Mouse (Mus musculus) natural killer cell, adult 2 months (primary cell): ENCODE data around the gene Snrk.

Experiments
- DNase-seq, 2 experiments: peaks; one replicate each; pipeline ENCODE4 v3.0.0; 2022; ENCODE audit warnings: low spot score in 2 of 2

Snrk gene

DNA sequence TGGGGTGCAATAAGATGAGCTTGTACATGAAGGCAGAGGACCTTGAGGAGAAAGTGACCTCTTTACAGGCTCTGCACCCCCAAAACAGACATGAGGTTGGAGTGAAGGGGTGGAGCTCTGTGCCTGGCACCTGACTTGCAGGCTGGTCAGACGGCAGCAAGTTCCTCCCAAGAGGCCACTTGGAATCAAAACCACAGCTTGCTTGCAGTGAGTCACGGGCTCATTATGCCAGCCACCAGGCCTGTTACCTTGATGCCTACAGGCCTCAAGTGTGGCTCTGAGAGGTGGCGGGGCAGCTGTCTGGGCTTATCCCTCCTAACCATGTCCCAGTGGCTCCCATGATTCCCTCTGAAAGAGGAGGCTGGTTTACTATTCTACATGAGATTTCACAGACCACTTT is 63.0 kb downstream of the Snrk start:
- no peak for DNase-seq

GRCm38 (mm10) chr9:122183074-122183473 is 66.0 kb downstream of the Snrk start:
- DNase-seq, result no peak

DNA sequence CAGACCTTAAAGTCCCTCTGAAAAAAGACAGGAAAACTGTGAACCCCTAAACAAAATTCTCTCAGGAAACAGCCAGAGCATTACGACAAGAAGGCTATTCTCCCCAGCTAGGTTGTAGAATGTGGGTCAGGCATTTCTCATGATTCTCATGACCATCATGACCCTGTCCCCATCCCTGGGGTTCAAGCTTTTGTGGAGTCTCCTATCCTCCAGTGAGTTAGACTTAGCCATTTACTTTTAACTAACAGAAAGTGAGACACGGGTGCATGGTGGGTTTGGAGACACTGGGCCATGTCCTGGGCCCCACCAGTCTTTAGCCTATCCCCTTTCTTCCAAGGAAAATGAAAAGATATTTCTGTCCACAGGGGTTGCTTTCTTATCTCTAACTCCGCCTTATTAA is 67.3 kb downstream of the Snrk start:
- no peak for DNase-seq

DNA sequence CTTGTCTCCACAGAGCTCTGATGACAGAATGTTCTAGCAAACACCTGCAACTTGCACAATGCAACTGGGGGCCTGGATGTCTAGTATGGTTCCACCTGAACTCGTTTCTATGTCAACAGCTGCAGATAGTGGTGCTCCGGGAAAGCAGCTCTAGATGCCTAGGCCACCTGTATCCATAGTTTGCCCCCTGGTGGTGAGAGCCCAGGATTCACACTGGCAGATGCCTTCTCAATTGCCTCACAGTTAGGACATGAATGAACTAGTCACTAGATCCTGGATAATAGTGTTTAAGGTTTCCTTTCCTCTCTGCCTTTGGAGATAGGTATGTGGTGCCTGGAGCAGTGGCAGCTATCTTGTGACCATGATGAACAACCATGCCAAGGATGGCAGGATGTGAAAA is 68.0 kb downstream of the Snrk start:
- DNase-seq, result peak; percentile 43 to 69

- DNase-seq, result no peak
These were observed 68.9 kb downstream of the Snrk start for GRCm38 (mm10) chr9:122185953-122186352.

DNA sequence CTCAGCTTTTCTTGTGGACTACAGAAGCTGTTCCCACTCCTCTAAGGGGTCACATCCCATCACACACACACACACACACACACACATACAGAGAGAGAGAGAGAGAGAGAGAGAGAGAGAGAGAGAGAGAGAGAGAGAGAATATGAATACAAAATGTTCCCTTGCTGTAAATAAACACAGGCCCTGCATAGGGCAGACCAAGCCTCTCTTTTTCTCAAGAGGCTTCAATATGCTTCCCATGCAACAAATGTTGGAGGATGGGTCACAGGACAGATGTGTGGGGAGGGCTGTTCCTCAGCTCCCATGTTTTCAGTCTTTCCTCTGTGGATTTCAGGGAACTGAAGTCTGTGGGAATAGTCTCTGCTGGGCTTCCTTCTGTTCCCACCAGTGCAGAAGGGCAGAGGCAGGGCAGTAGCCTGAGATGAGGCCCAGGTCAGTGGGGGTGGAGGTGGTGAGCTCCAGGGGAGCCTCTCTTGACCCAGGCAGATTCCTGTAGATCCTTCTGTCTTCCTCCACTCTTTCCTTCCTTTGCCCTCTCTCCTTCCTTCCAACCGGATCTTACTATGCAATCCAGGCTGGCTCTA is 69.7 kb downstream of the Snrk start:
- no peak for DNase-seq

GRCm38 (mm10) chr9:122187451-122187921 is 70.4 kb downstream of the Snrk start:
- no peak for DNase-seq

DNA sequence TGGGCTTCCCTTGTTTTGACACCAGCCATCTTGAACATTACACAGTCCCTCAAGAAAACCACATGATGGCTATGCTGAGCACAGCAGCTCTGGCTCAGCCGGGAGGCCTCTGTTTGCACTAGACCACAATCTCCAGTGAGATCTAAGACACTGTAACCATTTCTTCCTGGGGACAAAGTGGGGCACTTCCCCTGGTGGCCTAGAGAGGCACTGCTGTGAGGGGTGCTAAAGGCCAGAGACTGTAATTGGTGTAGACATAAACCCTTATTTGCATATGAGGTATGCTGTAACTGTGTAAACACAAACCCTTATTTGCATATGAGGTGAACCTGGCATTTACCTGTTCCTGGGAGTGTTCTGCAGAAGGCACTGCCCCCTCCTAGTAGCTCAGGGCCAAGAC is 71.7 kb downstream of the Snrk start:
- DNase-seq, result peak; percentile 80 to 84

- DNase-seq, result peak in 1 of 2 experiments; percentile 12
These were observed 76.3 kb downstream of the Snrk start for GRCm38 (mm10) chr9:122193361-122193760.

DNA sequence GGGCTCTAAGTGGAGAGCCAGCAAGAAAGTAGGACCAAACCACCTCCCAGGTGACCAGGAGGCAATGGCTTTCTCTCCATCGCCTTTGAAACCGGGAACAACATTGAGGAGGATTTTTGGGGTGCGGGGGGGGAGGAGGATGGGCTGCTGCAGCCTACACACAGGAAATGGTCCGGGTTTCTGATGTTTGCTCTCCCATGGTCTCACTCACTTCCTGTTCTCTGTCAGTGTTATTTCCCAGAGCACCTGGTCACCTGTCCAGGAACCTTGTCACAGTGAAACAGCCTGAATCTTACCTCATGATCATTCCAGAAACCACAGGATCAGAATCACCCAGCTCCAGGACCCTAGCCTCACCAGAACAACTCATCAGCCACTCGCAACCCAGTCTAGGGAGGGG is 76.8 kb downstream of the Snrk start:
- DNase-seq, result no peak

GRCm38 (mm10) chr9:122195042-122195682 is 78.1 kb downstream of the Snrk start:
- DNase-seq, result no peak

- DNase-seq, result no peak
These were observed 80.0 kb downstream of the Snrk start for GRCm38 (mm10) chr9:122197021-122197420.

DNA sequence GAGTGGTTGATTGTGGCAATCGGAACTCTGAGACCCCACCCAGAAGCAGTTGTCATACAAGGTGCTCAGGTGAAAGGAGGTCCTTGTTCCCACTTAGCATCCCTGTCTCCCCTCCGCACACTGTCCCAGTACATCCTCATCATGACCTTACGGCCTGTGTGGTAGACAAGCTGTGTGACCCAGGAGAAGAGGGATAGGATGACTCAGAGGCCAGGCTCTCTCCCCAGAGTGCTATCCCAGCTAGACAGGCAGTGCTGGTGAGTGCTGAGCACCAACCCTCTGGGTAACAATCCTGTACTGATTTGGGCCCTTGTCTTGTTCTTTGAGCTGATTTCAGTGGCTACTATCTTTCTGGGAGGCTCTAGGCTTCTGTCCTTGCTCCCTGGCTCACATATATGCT is 81.6 kb downstream of the Snrk start:
- no peak for DNase-seq

DNA sequence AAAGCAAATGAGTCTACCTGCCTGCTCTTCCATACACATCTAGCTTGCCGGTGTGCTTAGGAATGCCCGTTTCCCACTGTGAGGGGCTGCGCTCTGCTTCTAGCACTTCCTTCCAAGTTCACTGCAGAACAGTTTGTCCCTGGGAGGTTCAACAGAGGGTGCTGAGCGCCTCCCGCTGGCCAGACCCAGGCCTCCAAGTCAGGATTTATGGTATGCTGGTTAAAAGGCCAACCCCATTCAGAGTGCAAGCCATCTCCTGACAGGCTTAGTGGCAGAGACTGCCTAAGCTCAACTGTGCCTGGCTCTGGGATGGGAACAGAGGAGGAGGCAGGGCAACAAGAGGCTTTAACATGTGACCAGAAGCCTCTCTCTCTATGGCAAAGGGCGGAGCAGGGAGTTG is 82.2 kb downstream of the Snrk start:
- peak in 1 of 2 experiments; percentile 28 for DNase-seq

GRCm38 (mm10) chr9:122204508-122204907 is 87.4 kb downstream of the Snrk start:
- peak in 1 of 2 experiments; percentile 32 for DNase-seq

DNA sequence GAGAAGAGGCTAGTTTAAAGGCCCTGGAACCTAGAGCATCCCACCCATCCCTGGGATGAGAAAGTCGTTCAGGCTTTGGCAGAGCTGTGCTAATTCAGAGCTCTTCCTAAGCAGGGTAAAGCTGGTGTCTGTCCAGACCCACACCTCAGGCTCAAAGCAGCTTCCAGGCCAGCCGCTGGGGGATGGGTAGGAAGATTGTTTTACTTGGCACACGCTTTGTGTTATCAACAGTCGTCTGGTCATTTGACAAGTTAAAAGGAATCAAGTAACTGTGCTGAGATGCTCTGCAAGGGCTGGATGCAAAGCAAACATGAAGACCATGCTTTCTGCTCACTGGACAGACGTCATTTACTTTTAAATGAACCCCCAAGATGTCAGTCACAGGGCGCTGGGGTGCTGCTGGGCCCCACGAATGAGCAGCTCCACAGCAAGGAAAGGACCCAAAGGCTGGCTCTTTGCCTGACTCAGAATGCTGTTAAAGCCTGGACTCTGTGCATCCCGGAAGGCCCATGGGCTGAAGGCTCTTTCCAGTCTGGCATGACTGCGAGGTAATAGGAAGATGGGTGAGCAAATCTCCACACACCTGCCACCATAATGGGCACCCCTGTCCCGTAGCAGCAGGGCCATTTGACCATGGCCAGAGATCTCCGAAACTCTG is 88.6 kb downstream of the Snrk start:
- DNase-seq, result no peak

DNA sequence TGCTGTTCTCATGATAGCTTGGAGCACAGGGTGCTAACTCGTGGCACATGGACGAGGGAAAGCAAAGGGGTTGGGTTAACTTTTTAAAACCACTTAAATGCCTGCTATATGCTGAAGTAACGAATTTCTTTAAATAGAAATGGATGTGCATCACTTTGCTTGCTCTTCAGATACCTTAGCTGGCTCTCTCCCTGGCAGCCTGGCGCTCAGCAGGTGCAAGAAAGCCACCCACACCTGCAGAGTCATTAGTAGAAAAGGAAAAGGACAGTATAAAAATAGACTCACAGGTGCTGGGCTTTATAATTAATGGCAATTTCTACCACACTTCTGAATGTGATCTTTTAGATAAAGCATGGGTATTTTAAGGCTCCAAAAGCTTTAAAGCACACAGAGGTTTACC is 91.2 kb downstream of the Snrk start:
- no peak for DNase-seq

- DNase-seq, result no peak
These were observed 98.1 kb downstream of the Snrk start for GRCm38 (mm10) chr9:122215118-122215517.

GRCm38 (mm10) chr9:122216945-122217529 is 100.0 kb downstream of the Snrk start:
- DNase-seq, result no peak
